Mouse (Mus musculus): ENCODE data around the gene Map4k3.
"Not testable (repeated sequence)": the region's sequence is repeated elsewhere in the genome, so short reads cannot be mapped to it uniquely, and the experiment has no call there.

- TF ChIP-seq CTCF (IDR thresholded peaks at IDR 0.05; ENCODE audit: control insufficient read depth, insufficient read depth, low read length); POLR2A (IDR thresholded peaks at IDR 0.05; ENCODE audit: borderline replicate concordance, control insufficient read depth, low read depth, low read length): not testable (repeated sequence)
These were observed 196.9 kb downstream of the Map4k3 start for GRCm38 (mm10) chr17:80531351-80531750.

All from bone marrow, adult 2 months (tissue).